Mouse (Mus musculus) adrenal gland, adult 18-20 months (tissue): Measurements from ENCODE around the gene Pofut1. TPM values are rescaled to one million over a fixed set of nuclear protein-coding genes. Genes with fewer than 3 reads are reported as not detected.
"Not testable (repeated sequence)": the region's sequence is repeated elsewhere in the genome, so short reads cannot be mapped to it uniquely, and the experiment has no call there.

Experiments
- DNase-seq, 2 experiments: peaks; one replicate each; pipeline ENCODE4 v3.0.0; 2021 to 2022; ENCODE audit warnings: low spot score in 2 of 2
- total RNA-seq, 2 experiments: library from RNA; stranded (reverse); gene quantifications; 1 replicate in 1 of 2; 2 replicates in 1 of 2; pipeline ENCODE4 v1.2.3; 2021

Pofut1 gene
- total RNA-seq, 2 experiments from 2014 or later: 35.7 to 47.9 TPM

DNA sequence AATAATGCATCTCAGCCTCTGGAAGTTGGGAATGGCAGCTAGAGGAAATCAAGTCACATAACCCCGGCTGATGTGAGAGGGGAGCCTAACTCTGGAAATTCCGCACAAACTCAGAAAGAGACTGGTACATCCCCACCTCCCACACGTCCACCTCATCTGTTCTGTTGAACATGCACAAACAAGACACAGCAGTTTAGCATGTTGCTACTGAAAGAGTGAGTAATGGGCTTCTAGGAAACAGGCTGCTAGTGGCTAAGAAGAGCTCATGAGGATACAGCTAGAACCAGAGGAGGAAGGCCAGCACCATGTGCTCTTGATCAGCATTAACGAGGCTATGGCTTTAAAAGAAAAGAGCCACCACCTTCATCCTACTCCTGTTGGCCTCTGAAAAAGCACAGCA is 3.4 kb upstream of the Pofut1 start:
- no peak for DNase-seq

DNA sequence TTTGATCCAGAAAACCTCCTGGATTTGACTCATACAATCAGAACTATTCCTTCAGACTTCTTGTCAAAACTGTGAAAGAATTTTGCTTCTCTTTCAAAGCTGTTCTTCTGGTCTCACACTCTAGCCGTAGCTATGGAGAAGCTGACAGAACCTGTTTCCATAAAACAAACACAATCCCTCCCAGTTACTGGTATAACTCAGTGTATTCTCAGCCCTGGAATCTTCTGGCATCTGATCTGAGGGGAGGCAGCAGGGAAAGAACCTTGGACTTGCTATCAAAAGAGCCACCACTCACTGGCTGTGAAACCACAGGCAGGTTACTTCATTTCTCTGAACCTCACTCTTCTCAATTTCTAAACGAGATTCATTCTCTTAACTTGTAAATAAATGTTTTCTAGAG is 2.9 kb upstream of the Pofut1 start:
- no peak for DNase-seq

DNA sequence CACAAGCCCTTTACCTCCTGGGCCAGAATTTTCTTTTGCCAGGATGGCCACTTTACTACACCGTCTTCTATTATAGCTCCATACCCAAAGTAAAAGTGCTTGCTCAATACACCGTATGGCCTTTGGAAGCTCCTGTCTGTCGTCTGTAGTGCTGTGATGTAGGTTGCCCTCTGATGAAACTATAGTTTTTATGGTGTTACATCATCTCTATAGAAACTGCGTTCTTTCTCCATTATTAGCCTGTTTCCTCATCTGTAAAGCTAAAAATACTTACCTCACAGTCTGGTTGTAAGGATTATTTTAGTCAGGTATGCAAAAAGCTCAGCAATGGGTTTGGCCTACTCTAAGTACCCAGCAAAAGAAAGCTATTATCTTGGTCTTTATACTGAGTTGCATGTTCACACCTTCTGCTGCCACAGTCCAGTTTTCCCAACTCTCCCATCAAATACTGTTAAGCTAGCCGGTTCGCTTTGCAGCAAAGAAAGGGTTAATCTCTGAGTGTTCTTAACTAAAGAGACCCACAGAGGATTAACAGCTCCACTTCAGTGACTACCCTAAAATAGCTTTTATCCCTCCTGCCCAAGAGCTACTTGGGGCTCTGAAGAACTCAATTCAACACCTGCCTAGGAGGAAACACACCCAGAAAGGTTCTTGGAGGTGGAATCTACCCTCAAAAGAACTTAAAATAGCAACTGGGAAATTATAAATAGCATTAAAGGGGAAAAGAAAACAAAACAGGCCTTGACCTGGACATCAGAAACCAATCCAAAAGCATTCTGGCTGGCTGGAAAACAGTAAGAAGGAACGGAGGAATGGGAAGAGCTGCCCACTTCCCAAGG is 2.1 kb upstream of the Pofut1 start:
- DNase-seq: no peak

DNA sequence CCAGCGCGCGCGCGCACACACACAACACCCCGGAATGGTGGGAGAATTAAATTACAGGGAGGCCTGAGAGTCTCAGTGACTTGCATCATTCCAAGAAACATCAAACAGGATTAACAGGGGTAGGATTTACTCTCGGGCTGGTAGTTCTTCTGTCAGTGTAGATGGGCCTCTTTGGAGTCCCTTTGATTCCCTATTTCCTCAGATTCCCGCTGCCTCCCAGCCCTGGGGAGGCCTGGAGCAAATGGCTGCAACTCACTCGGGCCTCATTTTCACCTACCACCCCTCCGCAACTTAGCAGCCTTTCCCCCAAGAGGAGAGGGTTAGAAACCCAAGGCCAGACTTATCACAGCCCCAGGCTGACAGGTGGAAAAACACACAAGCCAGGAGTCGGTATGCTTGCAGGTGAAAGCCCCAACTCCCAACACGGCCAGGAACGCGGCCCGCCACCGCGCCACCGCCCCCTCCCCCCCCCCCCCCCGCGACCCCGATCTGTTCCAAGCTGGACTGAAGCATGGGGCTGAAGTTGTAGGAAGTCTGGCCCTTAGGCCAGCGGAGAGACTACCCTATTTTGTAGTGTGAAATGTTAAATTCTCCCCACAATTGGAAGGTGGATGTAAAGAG is 1.4 kb upstream of the Pofut1 start:
- peak in 1 of 2 experiments; percentile 28 for DNase-seq

DNA sequence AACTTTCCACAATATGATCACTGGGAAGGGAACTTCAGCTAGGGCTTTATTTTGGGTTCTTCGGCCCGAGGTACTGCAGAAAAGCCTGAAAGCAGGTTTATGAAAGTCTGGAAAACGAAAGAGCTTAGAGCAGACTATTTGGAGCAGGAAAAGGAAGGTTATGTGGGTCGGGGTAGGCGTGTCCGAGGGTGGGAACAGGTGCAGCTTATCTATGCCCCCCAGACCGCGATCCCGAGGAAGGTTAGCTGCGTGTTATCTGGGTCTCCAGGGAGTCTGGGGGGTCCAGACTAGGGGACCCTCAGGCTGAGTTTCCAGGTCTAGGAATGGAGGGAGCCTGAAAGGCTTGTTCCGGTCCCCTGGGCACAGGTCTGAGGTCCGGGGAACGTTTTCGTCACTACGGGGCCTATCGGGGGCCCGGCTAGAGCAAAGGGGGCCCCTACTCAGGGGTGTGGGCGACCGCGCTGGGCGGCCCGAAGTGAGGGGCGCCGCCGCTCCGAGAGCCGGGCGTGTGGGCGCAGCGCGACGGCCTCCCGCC is 565 bp upstream of the Pofut1 start:
- DNase-seq: peak; percentile 35 to 42

DNA sequence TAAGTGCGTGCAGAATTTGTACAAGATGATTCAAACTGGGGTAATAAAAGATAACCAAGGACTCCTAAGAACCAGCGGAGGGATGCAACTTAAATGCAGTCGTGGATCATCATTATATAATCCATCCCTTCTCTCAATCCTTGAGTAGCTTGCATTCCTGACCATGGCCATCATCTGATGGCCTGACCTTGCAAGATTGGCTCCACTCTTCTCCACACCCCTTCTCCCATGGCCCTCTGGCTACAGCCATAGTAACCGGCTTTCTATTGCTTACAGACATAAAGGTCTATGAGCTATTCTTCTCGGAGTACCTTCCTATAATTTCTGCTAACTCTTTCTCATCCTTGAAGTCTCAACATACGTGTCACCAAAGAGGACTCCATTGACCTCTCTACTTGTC is 823 bp downstream of the Pofut1 start:
- DNase-seq: no peak

DNA sequence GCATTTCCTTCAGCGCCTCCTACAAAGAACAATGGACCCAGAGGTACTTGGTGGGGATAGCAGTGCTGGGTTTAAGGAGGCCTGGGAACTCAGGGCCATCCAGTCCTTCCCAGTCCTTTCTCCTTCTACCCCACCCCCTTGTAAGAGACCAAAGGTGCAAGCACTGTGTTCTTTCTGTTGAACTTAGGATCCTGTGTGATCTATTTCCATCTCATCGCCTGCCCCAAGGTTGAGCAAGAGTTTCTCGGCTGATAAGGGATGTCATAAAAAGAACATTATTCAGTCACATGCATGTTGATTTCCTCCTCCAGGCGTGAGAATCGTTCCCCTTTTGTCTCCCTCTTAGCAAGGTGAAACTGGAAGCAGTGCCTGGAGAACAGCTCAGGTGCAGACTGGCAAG is 8.4 kb downstream of the Pofut1 start:
- DNase-seq: no peak

DNA sequence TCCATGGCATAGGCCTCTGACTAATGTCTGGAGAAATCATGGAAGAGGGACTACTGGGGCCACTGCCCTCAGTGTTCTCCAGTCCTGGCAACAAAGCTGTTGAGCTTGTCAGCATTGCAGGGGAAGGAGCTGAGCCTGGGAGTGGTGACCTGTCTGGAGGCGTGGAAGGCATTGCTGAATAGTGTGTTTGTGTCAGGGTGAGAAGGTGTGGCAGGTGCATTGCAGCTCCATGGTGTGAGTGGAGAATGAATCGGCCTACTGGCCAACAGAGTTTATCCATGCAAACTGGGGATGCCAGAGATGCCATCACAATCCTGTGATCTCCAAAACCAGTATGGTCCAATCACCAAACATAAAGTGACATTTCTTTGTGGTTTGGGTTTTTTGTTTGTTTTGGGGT is 15.3 kb downstream of the Pofut1 start:
- no peak for DNase-seq

DNA sequence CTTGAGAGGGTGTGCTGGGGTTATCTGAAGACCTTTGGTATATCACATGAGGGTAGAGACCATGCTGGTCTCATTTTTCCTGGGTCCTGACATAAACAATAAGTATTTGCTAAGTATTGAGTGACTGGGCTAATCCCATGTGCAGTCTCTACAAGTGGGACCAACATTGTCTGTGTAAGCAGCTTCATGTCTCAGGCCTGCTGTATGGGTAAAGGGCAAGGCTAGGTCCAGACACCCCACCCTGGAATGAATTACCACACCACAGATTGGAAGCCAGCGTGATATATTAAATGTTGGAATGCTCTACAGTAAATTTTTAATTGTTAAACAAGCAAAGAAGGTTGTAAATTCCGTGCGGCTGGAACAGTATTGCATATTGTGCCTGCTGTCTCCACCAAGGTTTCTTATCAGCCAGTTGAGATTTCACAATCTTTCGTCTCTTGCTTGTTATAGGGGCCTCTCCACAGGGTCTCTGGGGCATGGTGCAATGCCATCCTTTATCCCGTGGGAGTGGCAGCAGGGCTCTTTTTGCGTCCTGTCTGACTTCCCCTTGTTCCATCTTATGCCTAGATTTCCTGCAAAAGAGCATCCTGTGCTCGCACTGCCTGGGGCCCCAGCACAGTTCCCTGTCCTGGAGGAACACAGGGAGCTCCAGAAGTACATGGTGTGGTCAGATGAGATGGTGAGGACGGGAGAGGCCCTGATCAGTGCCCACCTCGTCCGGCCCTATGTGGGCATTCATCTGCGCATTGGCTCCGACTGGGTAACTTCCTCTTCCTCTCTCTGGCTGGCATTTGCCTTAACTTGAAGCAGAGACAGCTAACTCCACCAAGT is 17.9 kb downstream of the Pofut1 start:
- DNase-seq: no peak

DNA sequence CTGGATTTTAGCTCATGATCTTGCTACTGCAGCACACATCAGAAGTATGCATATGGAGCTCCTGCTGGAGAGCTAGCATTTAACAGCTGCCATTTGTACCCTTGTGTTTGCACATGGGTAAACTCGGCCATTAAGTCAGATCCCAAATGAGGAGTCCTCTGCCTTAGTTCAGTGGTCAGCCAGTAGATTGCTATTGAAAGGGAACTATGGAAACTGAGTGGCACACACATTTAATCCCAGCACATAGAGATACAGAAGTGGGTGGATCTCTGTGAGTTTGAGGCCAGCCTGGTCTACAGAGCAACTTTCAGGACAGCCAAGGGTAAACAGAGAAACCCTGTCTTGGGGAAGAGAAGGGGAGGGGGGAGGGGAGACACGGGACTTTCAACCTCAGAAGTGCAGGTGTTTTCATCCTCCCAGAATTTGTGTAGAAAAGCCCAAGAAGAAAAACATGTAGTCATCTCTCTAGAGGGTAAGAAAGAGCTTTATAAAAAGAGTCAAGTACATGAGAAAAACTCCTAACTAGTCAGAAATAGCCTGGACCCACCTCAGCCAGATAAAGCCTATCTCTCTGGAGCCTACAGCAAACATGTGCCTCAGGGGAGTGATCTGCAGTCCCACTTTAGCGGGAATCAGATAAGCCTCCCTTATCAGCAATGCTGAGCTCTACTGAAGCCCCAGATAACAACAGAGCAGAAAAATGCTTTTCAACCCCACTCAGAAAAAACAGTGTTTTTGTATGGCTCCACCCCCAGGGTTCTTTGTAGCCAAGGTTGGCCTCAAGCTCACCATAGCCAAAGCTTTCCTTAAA is 18.7 kb downstream of the Pofut1 start:
- no peak for DNase-seq

DNA sequence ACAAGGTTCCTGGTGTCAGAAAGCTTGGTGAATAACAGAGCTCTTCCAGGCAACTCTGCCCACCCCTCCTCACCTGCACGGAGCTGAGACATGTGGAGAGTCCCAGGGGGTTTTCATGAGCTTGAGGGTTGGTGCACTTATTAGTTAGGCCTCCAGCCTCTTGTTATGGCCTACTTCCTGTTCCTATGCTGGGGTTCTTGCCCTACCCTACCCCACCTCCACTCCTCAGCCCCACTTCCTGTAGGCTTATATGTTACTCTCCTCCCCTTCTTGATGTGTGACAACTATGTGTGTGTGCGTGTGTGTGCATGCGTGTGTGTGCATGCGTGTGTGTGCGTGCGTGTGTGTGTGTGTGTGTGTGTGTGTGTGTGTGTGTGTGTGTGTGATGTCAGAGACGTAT is 21.7 kb downstream of the Pofut1 start:
- DNase-seq: no peak

DNA sequence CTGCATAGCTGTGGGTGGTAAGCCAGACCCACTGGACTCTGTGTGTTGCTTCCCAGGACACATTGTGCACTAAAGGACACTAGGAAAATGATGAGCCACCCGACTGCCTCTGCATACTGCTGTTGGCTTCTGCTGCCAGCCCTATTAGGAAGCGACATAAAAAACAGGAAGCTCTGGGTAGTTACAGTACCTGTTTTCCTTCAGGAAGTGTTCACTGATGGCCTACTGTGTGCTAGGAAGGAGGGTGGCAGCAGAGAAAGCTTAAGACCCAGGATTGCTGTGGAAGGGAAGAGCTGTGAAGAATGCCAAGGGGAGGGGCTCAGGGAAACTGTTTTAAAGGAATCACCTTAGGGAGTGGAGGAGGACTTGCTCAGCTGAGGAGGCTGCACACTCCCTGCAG is 26.0 kb downstream of the Pofut1 start:
- no peak for DNase-seq

DNA sequence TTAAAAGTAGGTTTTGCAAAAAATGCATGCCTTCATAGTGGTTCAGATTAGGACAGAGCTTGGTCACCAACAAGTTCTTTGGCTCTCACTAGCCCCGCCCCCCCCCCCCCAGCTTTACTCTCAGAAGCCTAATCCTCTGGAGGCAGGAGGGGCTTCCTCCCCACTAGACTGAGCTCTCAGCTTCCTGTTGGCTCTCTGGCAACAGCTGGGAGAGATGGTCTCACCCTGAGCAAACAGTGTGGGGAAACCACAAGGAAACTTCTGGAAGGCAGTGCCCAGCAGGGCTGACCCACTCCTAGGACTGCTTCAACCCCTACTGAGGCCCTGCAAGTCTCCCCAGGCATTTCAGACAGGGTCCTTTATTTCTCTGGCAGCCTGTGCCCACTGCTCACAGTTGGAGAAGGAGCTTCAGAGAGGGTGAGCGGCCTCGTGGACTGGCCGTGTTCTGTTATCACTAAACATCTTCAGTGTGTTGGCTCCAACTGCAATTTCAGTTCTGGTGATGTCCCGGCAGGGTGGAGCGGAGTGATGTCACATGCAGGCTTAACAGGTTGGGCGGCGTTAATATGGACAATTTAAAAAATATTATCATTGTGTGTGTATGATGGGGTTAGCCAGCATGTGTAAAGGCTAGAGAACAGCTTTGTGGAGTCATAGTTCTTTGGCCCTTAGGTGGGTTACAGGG is 29.0 kb downstream of the Pofut1 start:
- DNase-seq: not testable (repeated sequence)

DNA sequence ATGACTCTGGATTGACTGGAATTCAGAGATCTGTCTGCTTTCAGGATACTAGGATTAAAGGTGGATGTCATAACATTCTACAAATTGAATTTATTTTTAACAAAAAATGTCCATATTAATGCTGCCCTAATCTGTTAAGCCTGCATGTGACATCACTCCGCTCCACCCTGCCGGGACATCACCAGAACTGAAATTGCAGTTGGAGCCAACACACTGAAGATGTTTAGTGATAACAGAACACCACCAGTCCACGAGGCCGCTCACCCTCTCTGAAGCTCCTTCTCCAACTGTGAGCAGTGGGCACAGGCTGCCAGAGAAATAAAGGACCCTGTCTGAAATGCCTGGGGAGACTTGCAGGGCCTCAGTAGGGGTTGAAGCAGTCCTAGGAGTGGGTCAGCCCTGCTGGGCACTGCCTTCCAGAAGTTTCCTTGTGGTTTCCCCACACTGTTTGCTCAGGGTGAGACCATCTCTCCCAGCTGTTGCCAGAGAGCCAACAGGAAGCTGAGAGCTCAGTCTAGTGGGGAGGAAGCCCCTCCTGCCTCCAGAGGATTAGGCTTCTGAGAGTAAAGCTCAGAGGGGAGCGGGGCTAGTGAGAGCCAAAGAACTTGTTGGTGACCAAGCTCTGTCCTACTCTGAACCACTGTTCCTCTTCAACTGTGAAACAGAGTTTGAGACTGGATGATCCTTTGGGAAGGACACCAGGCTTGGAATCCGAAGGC is 33.0 kb downstream of the Pofut1 start:
- DNase-seq: not testable (repeated sequence)

DNA sequence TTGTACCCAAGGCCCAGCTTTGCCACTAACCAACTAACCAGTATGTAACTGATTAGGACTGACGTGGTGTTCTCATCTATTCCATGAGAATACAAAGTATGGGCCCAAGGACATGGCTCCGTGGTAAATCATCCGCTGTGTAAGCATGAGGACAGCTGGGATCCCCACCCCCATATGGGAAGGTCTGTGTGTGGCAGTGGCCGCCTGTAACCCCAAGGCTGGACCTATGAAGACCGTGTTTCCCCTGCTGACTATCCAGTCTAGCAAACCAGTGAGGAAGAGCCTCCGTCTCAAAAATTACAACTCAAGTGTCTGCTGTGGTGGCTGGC is 33.5 kb downstream of the Pofut1 start:
- DNase-seq: peak in 1 of 2 experiments; percentile 35

DNA sequence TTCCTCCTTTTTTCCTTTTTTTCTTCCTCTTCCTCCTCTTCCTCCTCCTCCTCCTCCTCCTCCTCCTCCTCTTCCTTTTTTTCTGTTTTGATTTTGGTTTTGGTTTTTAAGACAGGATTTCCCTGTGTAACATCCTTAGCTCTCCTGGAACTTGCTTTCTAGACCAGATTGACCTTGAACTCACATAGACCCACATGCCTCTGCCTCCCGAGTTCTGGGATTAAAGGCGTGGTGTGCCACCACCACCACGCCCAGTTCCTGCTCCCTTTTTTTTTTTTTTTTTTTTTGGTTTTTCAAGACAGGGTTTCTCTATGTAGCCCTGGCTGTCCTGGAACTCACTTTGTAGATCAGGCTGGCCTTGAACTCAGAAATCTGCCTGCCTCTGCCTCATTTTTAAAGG is 34.2 kb downstream of the Pofut1 start:
- DNase-seq: not testable (repeated sequence)

DNA sequence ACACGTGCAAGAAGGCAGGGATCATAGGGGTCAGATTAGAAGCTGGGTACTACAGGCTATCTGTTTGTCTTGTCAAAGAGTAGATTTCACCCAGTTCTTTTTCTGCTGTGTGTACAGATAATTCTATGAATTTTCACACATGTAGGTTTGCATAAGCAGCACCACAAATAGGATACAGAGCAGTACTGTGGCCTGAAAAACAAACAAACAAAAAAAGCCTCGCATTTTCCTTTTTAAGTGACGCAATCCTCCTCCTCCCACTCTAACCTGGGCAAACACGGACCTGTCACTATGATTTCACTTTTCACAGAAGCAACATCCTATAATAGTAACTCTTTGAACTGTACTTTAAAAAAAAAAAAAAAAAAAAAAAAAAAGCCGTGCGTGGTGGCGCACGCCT is 35.1 kb downstream of the Pofut1 start:
- no peak for DNase-seq

DNA sequence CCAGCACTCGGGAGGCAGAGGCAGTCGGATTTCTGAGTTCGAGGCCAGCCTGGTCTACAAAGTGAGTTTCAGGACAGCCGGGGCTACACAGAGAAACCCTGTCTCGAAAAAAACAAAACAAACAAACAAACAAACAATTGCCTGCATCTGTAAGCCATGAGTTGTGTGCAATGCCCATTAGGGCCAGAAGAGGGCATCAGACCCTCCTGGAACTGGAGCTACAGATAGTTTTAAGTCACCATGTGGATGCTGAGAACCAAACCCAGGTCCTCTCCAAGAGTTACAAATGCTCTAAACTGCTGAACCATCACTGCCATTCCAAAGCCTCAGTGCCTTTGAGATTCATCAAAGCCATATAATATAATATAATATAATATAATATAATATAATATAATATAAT is 35.5 kb downstream of the Pofut1 start:
- not testable (repeated sequence) for DNase-seq

DNA sequence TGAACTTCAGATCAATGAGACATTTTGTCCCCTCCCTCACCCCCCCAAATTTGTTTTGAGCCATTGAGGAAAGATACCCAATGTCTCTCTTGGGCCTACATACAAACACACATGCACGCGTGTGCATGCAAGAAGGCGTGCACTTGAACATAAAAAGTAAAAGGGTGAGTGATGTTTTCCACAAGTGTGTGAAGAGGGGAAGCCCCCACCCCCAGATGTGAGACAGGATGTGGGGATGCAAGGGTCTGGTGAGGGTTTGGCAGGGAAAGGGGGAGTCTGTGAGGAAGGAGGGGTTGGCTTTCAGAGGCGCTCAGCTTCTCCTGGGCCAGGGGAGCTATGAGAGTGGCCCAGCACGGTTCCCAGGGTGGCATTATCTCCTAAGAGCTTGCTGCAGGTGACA is 37.0 kb downstream of the Pofut1 start:
- no peak for DNase-seq

DNA sequence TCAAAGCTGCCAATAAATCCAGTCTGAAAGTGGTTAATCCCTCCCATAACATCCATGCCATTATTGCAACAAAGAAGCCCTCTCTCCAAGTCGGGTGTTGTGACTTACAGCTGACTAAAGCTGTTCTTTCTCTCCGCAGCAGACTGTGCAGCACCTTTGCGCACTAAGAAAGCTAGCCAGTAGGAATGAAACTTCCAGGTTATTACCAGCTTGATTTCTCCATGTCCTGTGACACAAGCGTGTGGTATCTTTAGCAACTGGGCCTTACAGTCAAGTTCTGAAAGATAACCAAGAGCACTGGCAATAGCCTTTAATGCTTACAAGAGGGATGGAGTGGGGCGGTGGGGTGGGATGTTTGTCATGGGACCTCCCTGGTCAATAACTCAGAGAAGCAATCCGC is 42.6 kb downstream of the Pofut1 start:
- no peak for DNase-seq
